ENCODE assay signal across 22 mouse cellular contexts in the genomic region with DNA sequence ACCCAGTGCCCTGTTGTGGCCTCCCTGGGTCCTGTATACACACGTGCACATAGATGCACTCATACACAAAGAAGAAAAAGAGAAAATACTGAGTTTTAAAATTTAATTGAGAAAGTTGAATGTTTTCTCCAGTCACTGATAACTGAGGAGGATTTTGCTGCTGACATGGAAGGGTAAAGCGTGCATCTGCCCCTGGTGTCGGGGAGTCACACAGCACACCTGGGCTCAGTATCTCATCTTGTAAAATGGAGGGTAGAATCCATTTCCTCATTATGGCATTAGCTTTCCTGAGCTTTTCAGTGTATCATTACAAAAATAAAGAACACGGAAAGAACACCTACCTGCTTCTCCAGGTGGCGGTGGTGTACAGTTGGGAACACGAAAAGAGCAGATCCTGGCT. TPM values are rescaled to one million over a fixed set of nuclear protein-coding genes. Genes with fewer than 3 reads are reported as not detected.
DNase-seq lines count a peak whose midpoint lies in the region; ATAC-seq and TF ChIP-seq lines count a peak whose summit lies in the region.
"Had no signal": no experiment of that assay in that cellular context is flagged by ENCODE, and none has a peak within 500 bp of the region (broad histone marks: within the 10 kb centered on the region; RNA-seq: fewer than 3 reads in every experiment).

No protein-coding gene starts in this region.

- WGBS in heart, postnatal 0 days = 95% methylated on average over 6 of the region's 6 CpGs
- WGBS in midbrain, embryonic 11.5 days = 93% methylated on average over 6 of the region's 6 CpGs
- WGBS in midbrain, embryonic 13.5 days = 96% methylated on average over 6 of the region's 6 CpGs

- H3K27me3 ChIP-seq in heart, postnatal 0 days (ENCODE audit: control insufficient read depth, insufficient read depth, low read length) = no peaks in the 10 kb centered on the region
- no peaks in the 10 kb centered on the region for H3K27me3 ChIP-seq in midbrain, embryonic 11.5 days (ENCODE audit: control insufficient read depth, insufficient read depth, low read length)
- H3K27me3 ChIP-seq in midbrain, embryonic 13.5 days = no peaks in the 10 kb centered on the region
- H3K27me3 ChIP-seq: embryonic facial prominence, embryonic 13.5 days; embryonic facial prominence, embryonic 15.5 days; forebrain, embryonic 12.5 days had no signal

- H3K27ac ChIP-seq in heart, postnatal 0 days (ENCODE audit: low read depth) = peak overlapping the region; percentile 32; the same call in 1 of the 2 replicates
- no peak overlapping the region for H3K27ac ChIP-seq in midbrain, embryonic 11.5 days (ENCODE audit: low read depth, low read length)
- H3K27ac ChIP-seq in midbrain, embryonic 13.5 days = no peak overlapping the region
- H3K27ac ChIP-seq: embryonic facial prominence, embryonic 13.5 days; embryonic facial prominence, embryonic 15.5 days; forebrain, embryonic 10.5 days; forebrain, embryonic 12.5 days had no signal

- DNase-seq in heart, postnatal 0 days (ENCODE audit: low spot score) = no peak
- no peak for DNase-seq in heart, postnatal 36 days
- DNase-seq in midbrain, embryonic 11.5 days (ENCODE audit: low spot score, missing footprints) = peak; percentile 21
- DNase-seq in thymus, postnatal 0 days (ENCODE audit: low spot score) = peak; percentile 41
- DNase-seq in thymus, postnatal 10 days (ENCODE audit: low spot score in 2 of 2) = no peak
- DNase-seq: adrenal gland, adult 2 months; adrenal gland, postnatal 10 days; adrenal gland, postnatal 25 days; cerebellum, adult 11 months; cerebellum, adult 18-20 months; cerebellum, adult 8-10 months; cerebellum, adult 9-11 months; cerebellum, postnatal 14 days; cerebellum, postnatal 36 days; embryo, embryonic 11 days had no signal

- peaks cover 12% of the 10 kb centered on the region; the same call in 1 of the 2 replicates for H3K36me3 ChIP-seq in heart, postnatal 0 days (replicated peaks; ENCODE audit: control insufficient read depth, insufficient read depth, low read length)
- H3K36me3 ChIP-seq in midbrain, embryonic 11.5 days (ENCODE audit: control insufficient read depth, insufficient read depth, low read length) = no peaks in the 10 kb centered on the region
- peaks cover 32% of the 10 kb centered on the region for H3K36me3 ChIP-seq in midbrain, embryonic 13.5 days

- TF ChIP-seq CTCF in heart, postnatal 0 days (IDR thresholded peaks at IDR 0.05; ENCODE audit: low read depth) = no peak

- no peak for TF ChIP-seq EP300 in heart, postnatal 0 days (IDR thresholded peaks at IDR 0.05; ENCODE audit: low read depth)

- H3K4me1 ChIP-seq in heart, postnatal 0 days (ENCODE audit: control insufficient read depth, insufficient read depth) = no peaks in the 10 kb centered on the region
- H3K4me1 ChIP-seq in midbrain, embryonic 11.5 days (ENCODE audit: control insufficient read depth, insufficient read depth, low read length) = peaks cover 17% of the 10 kb centered on the region
- H3K4me1 ChIP-seq in midbrain, embryonic 13.5 days (replicated peaks) = peaks cover 16% of the 10 kb centered on the region
- H3K4me1 ChIP-seq: embryonic facial prominence, embryonic 13.5 days; embryonic facial prominence, embryonic 15.5 days had no signal

- no peak overlapping the region for H3K4me2 ChIP-seq in heart, postnatal 0 days (ENCODE audit: low read depth, low read length)
- H3K4me2 ChIP-seq in midbrain, embryonic 11.5 days = no peak overlapping the region
- H3K4me2 ChIP-seq in midbrain, embryonic 13.5 days (replicated peaks) = no peak overlapping the region
- H3K4me2 ChIP-seq: embryonic facial prominence, embryonic 13.5 days; embryonic facial prominence, embryonic 15.5 days; forebrain, embryonic 12.5 days had no signal

- H3K4me3 ChIP-seq in heart, postnatal 0 days (ENCODE audit: low read depth, low read length) = no peak overlapping the region
- H3K4me3 ChIP-seq in midbrain, embryonic 11.5 days (ENCODE audit: low read depth, low read length) = no peak overlapping the region
- H3K4me3 ChIP-seq in midbrain, embryonic 13.5 days (replicated peaks) = no peak overlapping the region
- H3K4me3 ChIP-seq: embryonic facial prominence, embryonic 13.5 days; embryonic facial prominence, embryonic 15.5 days; erythroblast, embryonic 14.5 days; forebrain, embryonic 10.5 days; forebrain, embryonic 12.5 days had no signal

- H3K9ac ChIP-seq in heart, postnatal 0 days (replicated peaks; ENCODE audit: low read depth, low read length) = no peak overlapping the region
- no peak overlapping the region for H3K9ac ChIP-seq in midbrain, embryonic 11.5 days (ENCODE audit: low read length)
- no peak overlapping the region for H3K9ac ChIP-seq in midbrain, embryonic 13.5 days (replicated peaks)
- H3K9ac ChIP-seq: embryonic facial prominence, embryonic 13.5 days; embryonic facial prominence, embryonic 15.5 days; forebrain, embryonic 12.5 days had no signal

- intact Hi-C loops in heart, postnatal 36 days (cut with DNase I) = no loop called here

- no peaks in the 10 kb centered on the region for H3K9me3 ChIP-seq in heart, postnatal 0 days (replicated peaks; ENCODE audit: control insufficient read depth, low read length)
- H3K9me3 ChIP-seq in midbrain, embryonic 11.5 days (ENCODE audit: control insufficient read depth, low read length) = no peaks in the 10 kb centered on the region
- H3K9me3 ChIP-seq in midbrain, embryonic 13.5 days = no peaks in the 10 kb centered on the region
- H3K9me3 ChIP-seq: embryonic facial prominence, embryonic 13.5 days; embryonic facial prominence, embryonic 15.5 days; forebrain, embryonic 10.5 days; forebrain, embryonic 12.5 days had no signal

- ATAC-seq in heart, postnatal 0 days (ENCODE audit: insufficient read depth, low read depth) = no peak
- ATAC-seq in midbrain, embryonic 11.5 days (ENCODE audit: low FRiP score) = no peak
- ATAC-seq in midbrain, embryonic 13.5 days = no peak
- ATAC-seq: forebrain, embryonic 14.5 days had no signal

RNA-seq across cellular contexts. Expression of gene Aqp11, which starts 12.7 kb away (rescaled TPM):
- total RNA-seq in heart, postnatal 0 days (2014; rRNA removed; ENCODE audit: low replicate concordance) = 4.8 and 6.2 TPM in 2 replicates
- polyA plus RNA-seq in heart, postnatal 0 days (2015; fragmentation: Nextera tagmentation; extraction: Ambion mirVana) = 2.0 and 2.9 TPM in 2 replicates
- total RNA-seq in heart, postnatal 36 days (2021) = 1 to 10 TPM; 1.2 to 3.3 TPM
- 4.1 and 5.7 TPM in 2 replicates for polyA plus RNA-seq in midbrain, embryonic 11.5 days (2014; fragmentation: Nextera tagmentation; extraction: Ambion mirVana)
- 9.7 and 10.8 TPM in 2 replicates for polyA plus RNA-seq in midbrain, embryonic 13.5 days (2015; fragmentation: Nextera tagmentation; extraction: Ambion mirVana)
- 368 and 376 TPM in 2 replicates for polyA plus RNA-seq in thymus, postnatal 0 days (2015; fragmentation: Nextera tagmentation; extraction: Ambion mirVana)

RNA-seq across cellular contexts. Expression of gene Clns1a, which starts 29.0 kb away (rescaled TPM):
- total RNA-seq in heart, postnatal 0 days (2014; rRNA removed; ENCODE audit: low replicate concordance) = 37.1 and 42.0 TPM in 2 replicates
- polyA plus RNA-seq in heart, postnatal 0 days (2015; fragmentation: Nextera tagmentation; extraction: Ambion mirVana) = 60.5 and 63.7 TPM in 2 replicates
- 10 to 100 TPM; 23.1 to 28.8 TPM for total RNA-seq in heart, postnatal 36 days (2021)
- polyA plus RNA-seq in midbrain, embryonic 11.5 days (2014; fragmentation: Nextera tagmentation; extraction: Ambion mirVana) = 250 and 260 TPM in 2 replicates
- 194 and 201 TPM in 2 replicates for polyA plus RNA-seq in midbrain, embryonic 13.5 days (2015; fragmentation: Nextera tagmentation; extraction: Ambion mirVana)
- polyA plus RNA-seq in thymus, postnatal 0 days (2015; fragmentation: Nextera tagmentation; extraction: Ambion mirVana) = 244 and 247 TPM in 2 replicates

Comparison
In these comparisons a context has a peak if more than half of its experiments do, and no peak if none do; other contexts are left out.
1. DNase-seq: peak in midbrain, embryonic 11.5 days (single experiment) and thymus, postnatal 0 days (single experiment); none in heart, postnatal 0 days (single experiment), heart, postnatal 36 days (0 of 2) and thymus, postnatal 10 days (0 of 2).
2. RNA of gene Aqp11, which starts 12.7 kb away (polyA plus RNA-seq): 368 to 376 TPM in thymus, postnatal 0 days; 9.7 to 10.8 TPM in midbrain, embryonic 13.5 days, 4.1 to 5.7 TPM in midbrain, embryonic 11.5 days and 2.0 to 2.9 TPM in heart, postnatal 0 days; every median in the first group is over 10 times any median in the second.